Mouse (Mus musculus) stomach, postnatal 0 days (tissue): Measurements from ENCODE around the gene BC028528. TPM values are rescaled to one million over a fixed set of nuclear protein-coding genes. Genes with fewer than 3 reads are reported as not detected.

Experiments
- ATAC-seq: fragments of 200-750 bp; cut with Nextera tagmentation; 2 replicates; pipeline ENCODE4 v1.8.0; 2017; ENCODE audit not compliant: low FRiP score, low TSS enrichment
- DNase-seq: peaks from one replicate; pipeline ENCODE4 v3.0.0-alpha.2; 2016; ENCODE audit warnings: low spot score
- H3K27ac ChIP-seq: fragments of 300-500 bp; sonication (generic); replicated peaks from 2 replicates; pipeline ENCODE4 v1.5.1; 2014; ENCODE audit warnings: mild to moderate bottlenecking, control low read depth
- H3K27me3 ChIP-seq: fragments of 300-500 bp; sonication (generic); 2 replicates; pipeline ENCODE4 v1.6.1; 2014; ENCODE audit warnings: low read length; ENCODE audit not compliant: control insufficient read depth, insufficient read depth
- H3K36me3 ChIP-seq: fragments of 300-500 bp; sonication (generic); 2 replicates; pipeline ENCODE4 v1.6.1; 2014; ENCODE audit warnings: low read length, mixed read lengths; ENCODE audit not compliant: control insufficient read depth, insufficient read depth
- H3K4me1 ChIP-seq: fragments of 300-500 bp; sonication (generic); replicated peaks from 2 replicates; pipeline ENCODE4 v1.6.1; 2014; ENCODE audit warnings: antibody characterized with exemption; ENCODE audit not compliant: control insufficient read depth, insufficient read depth
- H3K4me2 ChIP-seq: fragments of 300-500 bp; sonication (generic); replicated peaks from 2 replicates; pipeline ENCODE4 v1.6.1; 2014; ENCODE audit warnings: low read depth, mild to moderate bottlenecking, control low read depth, moderate library complexity
- H3K4me3 ChIP-seq: fragments of 300-500 bp; sonication (generic); 2 replicates; pipeline ENCODE4 v1.5.1; 2014; ENCODE audit warnings: low read depth, low read length, control low read depth
- H3K9ac ChIP-seq: fragments of 300-500 bp; sonication (generic); 2 replicates; pipeline ENCODE4 v1.6.1; 2014; ENCODE audit warnings: mild to moderate bottlenecking, low read length, control low read depth, mixed read lengths
- H3K9me3 ChIP-seq: fragments of 300-500 bp; sonication (generic); 2 replicates; pipeline ENCODE4 v1.6.1; 2016; ENCODE audit warnings: low read length; ENCODE audit not compliant: control insufficient read depth
- CTCF ChIP-seq: IDR thresholded peaks from 2 replicates; pipeline ENCODE4 v1.5.1; 2016; ENCODE audit warnings: antibody characterized with exemption, low read depth, mild to moderate bottlenecking, moderate library complexity
- EP300 ChIP-seq: optimal IDR thresholded peaks from 2 replicates; pipeline ENCODE3; 2016; ENCODE audit warnings: antibody characterized with exemption
- WGBS: fragments of 180-500 bp; shearing (Covaris S2); extraction: QIAGEN DNeasy Blood & Tissue Kit; methylation state at CpG from one replicate; pipeline ENCODE4 v1.1.7; 2014; 5-methylcytosine and 5-hydroxymethylcytosine counted together
- polyA plus RNA-seq: library from polyadenylated mRNA; unstranded; fragments of >200 nt; fragmentation: Nextera tagmentation; extraction: Ambion mirVana; gene quantifications from 2 replicates; pipeline ENCODE4 v1.2.1, GENCODE M21; 2015

Gene BC028528
- polyA plus RNA-seq, 1 experiment from 2014 or later: 14.8 TPM

DNA sequence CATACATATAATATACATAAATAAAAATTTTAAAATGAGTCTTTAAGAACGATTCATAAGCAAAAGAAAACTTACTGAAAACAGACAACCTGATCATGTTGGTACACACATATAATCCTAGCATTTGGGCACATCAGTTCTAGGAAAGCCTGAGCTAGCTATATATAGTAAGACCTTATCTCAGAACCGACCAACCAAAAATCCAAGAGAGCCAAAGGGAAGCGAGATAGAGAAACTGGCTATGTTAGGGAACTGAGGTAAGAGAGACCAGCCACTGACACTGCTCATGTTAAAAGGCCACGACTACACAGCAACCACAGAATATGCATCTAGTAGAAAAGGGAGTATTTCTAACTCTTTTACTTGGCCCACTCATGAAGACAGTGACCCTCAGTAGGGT lies 41.2 kb downstream of the BC028528 start:
- Histone ChIP-seq H3K27ac (no peak overlapping the region), H3K9me3 (no peaks in the 10 kb centered on the region), H3K4me3 (no peak overlapping the region), H3K27me3 (no peaks in the 10 kb centered on the region), H3K36me3 (peaks cover 22% of the 10 kb centered on the region), H3K4me1 (no peaks in the 10 kb centered on the region), H3K4me2 (no peak overlapping the region), H3K9ac (no peak overlapping the region)
- DNase-seq: no peak
- no peak for TF ChIP-seq EP300
- no peak for TF ChIP-seq CTCF
- no peak for ATAC-seq
- WGBS: 83% methylated on average over 4 of the region's 4 CpGs

- H3K27me3 ChIP-seq: no peaks in the 10 kb centered on the region
- peaks cover 25% of the 10 kb centered on the region for H3K36me3 ChIP-seq
- H3K4me2 ChIP-seq: no peak overlapping the region
- H3K27ac ChIP-seq: no peak overlapping the region
- no peaks in the 10 kb centered on the region for H3K9me3 ChIP-seq
- TF ChIP-seq EP300 (no peak), CTCF (peak; percentile 25; the same call in 1 of the 2 replicates)
- WGBS: 92% methylated on average over 3 of the region's 3 CpGs
- DNase-seq: no peak
- no peak for ATAC-seq
- no peak overlapping the region for H3K4me3 ChIP-seq
- H3K4me1 ChIP-seq: no peaks in the 10 kb centered on the region
- H3K9ac ChIP-seq: no peak overlapping the region
Observed at GRCm38 (mm10) chr3:95842503-95843214, 49.1 kb downstream of the BC028528 start.

DNA sequence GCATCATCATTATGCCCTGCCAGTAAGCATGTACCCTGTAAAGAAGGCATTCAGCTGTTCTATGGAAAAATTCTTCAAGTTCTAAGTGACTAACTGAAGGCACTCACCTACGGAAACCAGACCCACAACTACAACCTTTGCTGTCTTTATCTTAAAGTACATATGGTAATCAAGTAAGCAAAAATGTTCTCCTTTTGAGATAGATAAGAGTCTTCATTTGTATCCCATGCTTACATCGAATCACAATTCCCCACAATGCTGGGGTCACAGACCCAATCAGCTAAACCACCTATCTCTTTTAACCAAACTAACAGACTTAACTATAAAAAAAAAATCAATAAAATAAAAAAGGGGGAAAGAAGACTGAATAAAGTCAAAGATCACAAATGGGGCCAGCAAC lies 52.6 kb downstream of the BC028528 start:
- DNase-seq (no peak), ATAC-seq (no peak)
- Histone ChIP-seq H3K9me3 (no peaks in the 10 kb centered on the region), H3K9ac (no peak overlapping the region), H3K27ac (no peak overlapping the region), H3K4me2 (no peak overlapping the region), H3K4me1 (no peaks in the 10 kb centered on the region), H3K4me3 (no peak overlapping the region), H3K27me3 (no peaks in the 10 kb centered on the region), H3K36me3 (peaks cover 25% of the 10 kb centered on the region)
- WGBS: 76% methylated on average over 2 of the region's 2 CpGs
- no peak for TF ChIP-seq EP300
- no peak for TF ChIP-seq CTCF

Other genes with a start within 250 kb of the BC028528 start
- 57.9 and 59.2 TPM in 2 replicates for gene Mcl1, start 233.2 kb downstream of the BC028528 start, polyA plus RNA-seq
- gene Adamtsl4, start 204.1 kb downstream of the BC028528 start, polyA plus RNA-seq: 9.4 and 10.4 TPM in 2 replicates
- 254 and 328 TPM in 2 replicates for gene Ecm1, start 152.4 kb downstream of the BC028528 start, polyA plus RNA-seq
- 22.4 and 24.4 TPM in 2 replicates for gene Tars2, start 131.8 kb downstream of the BC028528 start, polyA plus RNA-seq
- 11.1 and 12.0 TPM in 2 replicates for gene Rprd2, start 73.1 kb downstream of the BC028528 start, polyA plus RNA-seq
- 12.9 and 13.8 TPM in 2 replicates for gene Prpf3, start 36.1 kb downstream of the BC028528 start, polyA plus RNA-seq
- gene Mrps21, start 20.5 kb downstream of the BC028528 start, polyA plus RNA-seq: 283 and 301 TPM in 2 replicates
- gene Ciart, start 9.8 kb downstream of the BC028528 start, polyA plus RNA-seq: 2.3 and 3.2 TPM in 2 replicates
- 33.4 and 37.6 TPM in 2 replicates for gene Aph1a, start 2.0 kb upstream of the BC028528 start, polyA plus RNA-seq
- 0.68 and 1.1 TPM in 2 replicates for gene Car14, start 12.7 kb upstream of the BC028528 start, polyA plus RNA-seq
- gene Anp32e, start 37.2 kb upstream of the BC028528 start, polyA plus RNA-seq: 60.4 and 67.2 TPM in 2 replicates
- gene Plekho1, start 104.0 kb upstream of the BC028528 start, polyA plus RNA-seq: 26.1 and 30.6 TPM in 2 replicates
- 28.0 and 32.1 TPM in 2 replicates for gene Vps45, start 166.5 kb upstream of the BC028528 start, polyA plus RNA-seq
- gene Otud7b, start 212.5 kb upstream of the BC028528 start, polyA plus RNA-seq: 12.3 and 14.5 TPM in 2 replicates